Mouse (Mus musculus) ES-Bruce4 (cell line): Measurements from ENCODE around the gene Erlin1. TPM values are rescaled to one million over a fixed set of nuclear protein-coding genes. Genes with fewer than 3 reads are reported as not detected.

Experiments
- H3K27ac ChIP-seq: 2 replicates; pipeline ENCODE4 v1.5.1; 2012; ENCODE audit warnings: low read length, inconsistent platforms; ENCODE audit not compliant: insufficient read depth
- H3K27me3 ChIP-seq: 2 replicates; pipeline ENCODE4 v1.6.1; 2012; ENCODE audit warnings: mild to moderate bottlenecking, low read length, inconsistent platforms; ENCODE audit not compliant: control insufficient read depth, poor library complexity, insufficient read depth, severe bottlenecking
- H3K36me3 ChIP-seq: 2 replicates; pipeline ENCODE4 v1.6.1; 2012; ENCODE audit warnings: inconsistent platforms, mild to moderate bottlenecking, low read length, moderate library complexity; ENCODE audit not compliant: control insufficient read depth, poor library complexity, insufficient read depth, severe bottlenecking
- H3K4me1 ChIP-seq: one replicate; pipeline ENCODE4 v1.8.1; 2011; ENCODE audit warnings: low read length; ENCODE audit not compliant: control insufficient read depth, insufficient read depth
- H3K4me3 ChIP-seq: 2 replicates; pipeline ENCODE4 v1.5.1; 2011; ENCODE audit warnings: low read depth, mild to moderate bottlenecking, low read length
- H3K9ac ChIP-seq: 2 replicates; pipeline ENCODE4 v1.6.1; 2012; ENCODE audit warnings: low read depth, mild to moderate bottlenecking, inconsistent platforms; ENCODE audit not compliant: poor library complexity, severe bottlenecking
- H3K9me3 ChIP-seq: replicated peaks from 2 replicates; pipeline ENCODE4 v1.6.1; 2012; ENCODE audit warnings: mild to moderate bottlenecking, low read length, inconsistent platforms; ENCODE audit not compliant: control insufficient read depth, poor library complexity, insufficient read depth, severe bottlenecking
- CTCF ChIP-seq: IDR thresholded peaks from one replicate; pipeline ENCODE4 v1.8.1; 2011; ENCODE audit warnings: low read depth, low read length
- EP300 ChIP-seq: IDR thresholded peaks from 2 replicates; pipeline ENCODE4 v1.6.1; 2011; ENCODE audit warnings: low read depth, low read length; ENCODE audit not compliant: insufficient read depth
- POLR2A ChIP-seq: IDR thresholded peaks from one replicate; pipeline ENCODE4 v1.8.1; 2011; ENCODE audit warnings: low read length; ENCODE audit not compliant: insufficient read depth
- polyA plus RNA-seq: library from polyadenylated mRNA; stranded (reverse); fragments of >200 nt; gene quantifications from 2 replicates; pipeline ENCODE4 v1.2.4, GENCODE M21; 2011; ENCODE audit warnings: low read depth; ENCODE audit not compliant: missing spikeins, insufficient read depth, insufficient read length

Erlin1 gene
- polyA plus RNA-seq, 1 experiment = 23.2 TPM

GRCm38 (mm10) chr19:43995427-43995826 is 74.2 kb downstream of the Erlin1 start:
- H3K27me3 ChIP-seq = no peaks in the 10 kb centered on the region
- H3K27ac ChIP-seq = no peak overlapping the region
- no peak overlapping the region for H3K4me3 ChIP-seq
- H3K4me1 ChIP-seq = no peaks in the 10 kb centered on the region
- no peaks in the 10 kb centered on the region for H3K36me3 ChIP-seq
- H3K9me3 ChIP-seq = no peaks in the 10 kb centered on the region
- no peak for TF ChIP-seq POLR2A
- TF ChIP-seq CTCF = no peak
- no peak for TF ChIP-seq EP300
- H3K9ac ChIP-seq = no peak overlapping the region

GRCm38 (mm10) chr19:43992464-43992863 is 77.1 kb downstream of the Erlin1 start:
- no peak overlapping the region for H3K9ac ChIP-seq
- no peak overlapping the region for H3K4me3 ChIP-seq
- no peaks in the 10 kb centered on the region for H3K36me3 ChIP-seq
- TF ChIP-seq POLR2A (no peak), EP300 (no peak), CTCF (no peak)
- no peaks in the 10 kb centered on the region for H3K9me3 ChIP-seq
- H3K27me3 ChIP-seq = no peaks in the 10 kb centered on the region
- H3K27ac ChIP-seq = no peak overlapping the region
- H3K4me1 ChIP-seq = no peaks in the 10 kb centered on the region

- no peak for TF ChIP-seq CTCF
- TF ChIP-seq POLR2A = no peak
- no peak for TF ChIP-seq EP300
- Histone ChIP-seq H3K9ac (no peak overlapping the region), H3K36me3 (no peaks in the 10 kb centered on the region), H3K27me3 (no peaks in the 10 kb centered on the region), H3K9me3 (no peaks in the 10 kb centered on the region), H3K27ac (no peak overlapping the region), H3K4me3 (no peak overlapping the region), H3K4me1 (no peaks in the 10 kb centered on the region)
These were observed 79.2 kb downstream of the Erlin1 start for GRCm38 (mm10) chr19:43990362-43990761.

GRCm38 (mm10) chr19:43986069-43986794 is 83.4 kb downstream of the Erlin1 start, which contains the start of gene Cpn1:
Gene Cpn1, minus strand, starts transcription at chr19:43986556.
- Histone ChIP-seq H3K27me3 (no peaks in the 10 kb centered on the region), H3K9ac (peak within 1 kb of the TSS; percentile 38), H3K4me1 (no peaks in the 10 kb centered on the region), H3K4me3 (peak within 1 kb of the TSS; percentile 48), H3K27ac (no peak within 1 kb of the TSS), H3K36me3 (no peaks in the 10 kb centered on the region), H3K9me3 (no peaks in the 10 kb centered on the region)
- 0 out of 2 replicates have a peak, but pooled peaks have one; percentile 15 for TF ChIP-seq EP300
- TF ChIP-seq POLR2A = no peak
- peak; percentile 38 for TF ChIP-seq CTCF

Other genes with a start within 250 kb of the Erlin1 start
- gene Dnmbp, start 129.6 kb downstream of the Erlin1 start, polyA plus RNA-seq = 18.3 and 18.6 TPM in 2 replicates
- 0.78 and 1.2 TPM in 2 replicates for gene Cpn1, start 83.2 kb downstream of the Erlin1 start, polyA plus RNA-seq
- gene Cyp2c23, start 40.6 kb downstream of the Erlin1 start, polyA plus RNA-seq = 0.31 TPM in 1 of 2 replicates, not detected in the other
- gene Chuk, start 37.7 kb upstream of the Erlin1 start, polyA plus RNA-seq = 56.0 and 70.0 TPM in 2 replicates
- gene Cwf19l1, start 66.1 kb upstream of the Erlin1 start, polyA plus RNA-seq = 34.7 and 39.2 TPM in 2 replicates
- 81.3 and 86.7 TPM in 2 replicates for gene Bloc1s2, start 76.7 kb upstream of the Erlin1 start, polyA plus RNA-seq
- gene Pkd2l1, start 122.7 kb upstream of the Erlin1 start, polyA plus RNA-seq = not detected in 2 replicates
- gene Scd3, start 133.5 kb upstream of the Erlin1 start, polyA plus RNA-seq = 2.0 and 3.3 TPM in 2 replicates
- 329 and 359 TPM in 2 replicates for gene Scd2, start 223.9 kb upstream of the Erlin1 start, polyA plus RNA-seq